Mouse (Mus musculus) kidney, postnatal 25 days (tissue): ENCODE data around the gene Psma6.

Source experiments
- DNase-seq, 2 experiments: peaks; one replicate each; pipeline ENCODE4 v3.0.0; 2021; ENCODE audit warnings: mixed read lengths in 2 of 2

Gene Psma6

DNA sequence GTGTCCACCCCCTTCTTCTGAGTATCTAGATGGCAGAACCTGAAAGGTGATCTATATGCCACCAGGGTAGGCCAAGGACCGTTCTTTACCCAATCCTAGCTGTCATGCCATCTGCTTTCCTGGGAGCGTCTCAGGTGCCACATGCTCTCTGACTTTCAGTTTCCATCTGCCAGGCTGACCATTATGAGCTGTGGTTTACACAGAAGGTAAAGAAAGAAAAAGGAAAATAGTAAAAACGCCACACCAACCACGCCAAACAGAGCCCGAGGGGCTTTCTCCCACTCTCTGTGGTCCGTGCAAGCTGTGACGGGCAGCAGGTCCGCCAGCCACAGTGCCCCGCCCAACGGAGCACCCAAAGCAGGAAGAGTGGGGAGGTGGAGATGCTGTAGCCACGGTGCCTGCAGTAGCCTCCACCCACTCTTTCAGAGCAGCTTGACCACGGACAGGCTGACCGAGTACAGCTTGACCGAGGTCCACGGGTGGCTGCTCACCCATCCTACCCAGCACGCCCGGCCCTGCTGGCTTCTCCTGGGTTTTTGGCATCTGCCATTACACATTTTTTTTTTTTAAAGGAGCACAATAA is 81.5 kb downstream of the Psma6 start:
- DNase-seq: peak; percentile 55 to 86

DNA sequence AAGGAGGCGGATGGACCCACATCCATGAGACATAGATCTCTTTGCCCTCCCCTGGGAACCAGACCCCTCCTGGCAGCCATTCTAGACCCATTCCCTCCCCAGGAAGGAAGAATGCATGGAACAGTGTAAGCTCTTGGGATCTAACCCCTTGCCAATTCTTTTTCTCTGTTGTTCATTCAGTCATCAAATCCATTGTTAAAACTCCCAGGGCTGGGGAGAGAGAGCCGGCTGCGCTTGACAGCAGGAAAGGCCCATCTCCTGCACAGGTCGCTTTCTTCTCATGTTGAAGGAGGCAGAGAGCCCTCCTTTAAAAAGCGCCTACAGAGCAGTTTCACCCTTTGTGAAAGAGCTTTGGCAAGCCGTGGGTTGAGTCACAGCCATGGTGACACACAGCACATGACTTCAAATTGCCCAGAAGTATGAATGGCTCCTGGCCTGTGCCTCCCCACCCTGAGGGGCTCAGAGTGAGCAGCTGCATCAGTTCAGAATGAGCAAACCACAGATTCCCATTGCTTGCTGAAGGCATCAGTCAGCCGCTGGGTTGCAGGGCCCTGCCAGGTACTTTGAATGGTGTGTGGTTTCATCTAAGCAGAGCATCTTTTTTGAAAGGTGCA is 82.2 kb downstream of the Psma6 start:
- peak; percentile 23 to 59 for DNase-seq

DNA sequence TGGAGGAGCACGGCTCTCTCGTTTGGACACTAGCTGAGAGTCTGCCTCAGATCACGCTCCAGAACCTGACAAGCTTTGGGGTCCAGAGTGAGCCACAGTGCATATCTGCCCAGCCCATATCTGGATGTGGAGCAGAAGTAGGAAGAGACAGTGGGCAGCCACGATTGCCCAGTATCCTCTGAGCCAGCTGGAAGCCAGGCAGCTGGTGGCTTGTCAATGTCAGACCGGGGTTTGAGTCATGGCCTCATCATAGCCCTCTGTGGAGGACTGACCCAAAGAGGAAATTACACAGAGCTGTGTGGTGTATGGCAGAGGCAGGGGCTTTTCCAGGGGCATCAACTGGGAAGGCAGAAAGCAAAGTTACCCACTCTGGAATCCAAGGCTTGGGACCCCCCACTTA is 82.8 kb downstream of the Psma6 start:
- DNase-seq: no peak

DNA sequence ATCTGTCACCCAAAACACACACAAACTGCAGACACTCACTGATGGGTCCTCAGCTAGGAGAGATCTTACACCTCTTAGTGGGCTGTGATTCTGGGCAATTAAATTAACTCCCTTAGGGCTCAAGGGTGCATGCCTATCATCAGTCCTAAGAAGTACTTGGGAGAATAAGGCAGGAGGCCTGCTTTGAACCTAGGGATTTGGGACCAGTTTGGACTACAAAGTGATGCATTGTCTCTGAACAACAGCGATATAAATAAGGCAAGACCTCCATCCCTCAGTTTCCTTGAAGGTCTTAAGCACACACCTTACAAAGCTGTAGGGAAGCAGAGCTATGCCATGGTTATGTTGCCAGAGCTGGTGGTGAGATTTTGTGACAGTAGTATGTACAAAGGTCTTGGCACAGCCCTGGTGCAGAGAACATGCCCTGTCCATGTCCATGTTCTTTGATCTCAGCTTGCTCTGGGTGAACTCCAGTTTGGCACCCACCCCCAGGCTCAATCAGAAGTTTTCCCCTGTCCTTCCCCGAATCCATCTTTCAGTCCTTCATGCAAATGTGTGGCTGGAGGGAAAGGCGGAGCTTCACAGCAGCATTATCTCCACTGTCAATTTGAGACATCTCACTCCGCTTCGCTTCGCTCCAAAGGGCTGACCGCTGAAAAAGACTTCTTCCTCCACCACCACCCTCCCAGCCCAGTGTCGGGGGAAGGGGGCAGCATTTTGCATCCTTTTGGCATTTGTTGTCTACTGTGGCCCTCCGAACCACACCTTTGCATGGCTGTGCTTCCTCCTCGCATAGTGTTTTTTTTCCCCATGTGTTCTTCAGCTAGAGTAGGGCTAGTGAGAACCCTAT is 83.5 kb downstream of the Psma6 start:
- DNase-seq: no peak
